Mouse (Mus musculus) embryonic facial prominence, embryonic 14.5 days (tissue): ENCODE data around the gene Cisd1. TPM values are rescaled to one million over a fixed set of nuclear protein-coding genes. Genes with fewer than 3 reads are reported as not detected.

ENCODE experiments used
- ATAC-seq: fragments of 200-750 bp; cut with Nextera tagmentation; 2 replicates; pipeline ENCODE4 v1.8.0; 2017; ENCODE audit warnings: low read depth, moderate number of reproducible peaks, moderate TSS enrichment
- DNase-seq: peaks from one replicate; pipeline ENCODE4 v3.0.0-alpha.2; 2015; ENCODE audit warnings: low spot score
- H3K27ac ChIP-seq: fragments of 300-500 bp; sonication (generic); replicated peaks from 2 replicates; pipeline ENCODE4 v1.5.1; 2014; ENCODE audit warnings: low read depth, mild to moderate bottlenecking, low read length, moderate library complexity
- H3K27me3 ChIP-seq: fragments of 300-500 bp; sonication (generic); replicated peaks from 2 replicates; pipeline ENCODE4 v1.6.1; 2014; ENCODE audit warnings: low read length; ENCODE audit not compliant: control insufficient read depth, insufficient read depth
- H3K36me3 ChIP-seq: fragments of 300-500 bp; sonication (generic); 2 replicates; pipeline ENCODE4 v1.6.1; 2014; ENCODE audit warnings: low read length, mixed read lengths; ENCODE audit not compliant: control insufficient read depth, insufficient read depth
- H3K4me1 ChIP-seq: fragments of 300-500 bp; sonication (generic); 2 replicates; pipeline ENCODE4 v1.6.1; 2014; ENCODE audit warnings: antibody characterized with exemption, low read length; ENCODE audit not compliant: control insufficient read depth, insufficient read depth
- H3K4me2 ChIP-seq: fragments of 300-500 bp; sonication (generic); 2 replicates; pipeline ENCODE4 v1.6.1; 2014; ENCODE audit warnings: low read depth, mild to moderate bottlenecking, low read length, moderate library complexity, mixed read lengths
- H3K4me3 ChIP-seq: fragments of 300-500 bp; sonication (generic); 2 replicates; pipeline ENCODE4 v1.5.1; 2014; ENCODE audit warnings: low read depth, mild to moderate bottlenecking, low read length
- H3K9ac ChIP-seq: fragments of 300-500 bp; sonication (generic); 2 replicates; pipeline ENCODE4 v1.6.1; 2014; ENCODE audit warnings: low read depth, mild to moderate bottlenecking, low read length, moderate library complexity, mixed read lengths
- H3K9me3 ChIP-seq: fragments of 300-500 bp; sonication (generic); 2 replicates; pipeline ENCODE4 v1.6.1; 2016; ENCODE audit warnings: low read length; ENCODE audit not compliant: control insufficient read depth
- WGBS: fragments of 180-500 bp; shearing (Covaris S2); extraction: QIAGEN DNeasy Blood & Tissue Kit; methylation state at CpG from one replicate; pipeline ENCODE4 v1.1.7; 2014; 5-methylcytosine and 5-hydroxymethylcytosine counted together
- polyA plus RNA-seq: library from polyadenylated mRNA; unstranded; fragments of >200 nt; fragmentation: Nextera tagmentation; extraction: Ambion mirVana; gene quantifications from 2 replicates; pipeline ENCODE4 v1.2.1, GENCODE M21; 2014

Cisd1 gene
- polyA plus RNA-seq, 1 experiment from 2014 or later: 99.6 TPM

GRCm38 (mm10) chr10:71361044-71361443, 16.3 kb upstream of the Cisd1 start:
- peaks cover 4% of the 10 kb centered on the region; the same call in 1 of the 2 replicates for H3K4me1 ChIP-seq
- no peaks in the 10 kb centered on the region for H3K9me3 ChIP-seq
- DNase-seq: peak; percentile 14
- no peaks in the 10 kb centered on the region for H3K27me3 ChIP-seq
- no peak overlapping the region for H3K4me3 ChIP-seq
- ATAC-seq: no peak; the same call in 1 of the 2 replicates
- H3K9ac ChIP-seq: no peak overlapping the region
- H3K27ac ChIP-seq: no peak overlapping the region
- no peak overlapping the region for H3K4me2 ChIP-seq
- WGBS: 68% methylated on average over 7 of the region's 7 CpGs
- peaks cover 5% of the 10 kb centered on the region for H3K36me3 ChIP-seq

- DNase-seq (no peak), ATAC-seq (no peak)
- Histone ChIP-seq H3K9me3 (no peaks in the 10 kb centered on the region), H3K4me3 (no peak overlapping the region), H3K4me2 (no peak overlapping the region), H3K9ac (no peak overlapping the region), H3K27me3 (no peaks in the 10 kb centered on the region), H3K36me3 (no peaks in the 10 kb centered on the region), H3K4me1 (no peaks in the 10 kb centered on the region), H3K27ac (no peak overlapping the region)
- 89% methylated on average over 12 of the region's 12 CpGs for WGBS
These were observed 10.2 kb upstream of the Cisd1 start for GRCm38 (mm10) chr10:71354947-71355346.

- Histone ChIP-seq H3K9me3 (no peaks in the 10 kb centered on the region), H3K9ac (no peak overlapping the region), H3K27ac (no peak overlapping the region), H3K36me3 (no peaks in the 10 kb centered on the region), H3K4me3 (no peak overlapping the region), H3K27me3 (no peaks in the 10 kb centered on the region), H3K4me2 (no peak overlapping the region), H3K4me1 (peaks cover 7% of the 10 kb centered on the region)
- no peak for DNase-seq
- WGBS: 71% methylated on average over 9 of the region's 9 CpGs
- ATAC-seq: no peak
These were observed 9.1 kb upstream of the Cisd1 start for GRCm38 (mm10) chr10:71353850-71354249.

- Histone ChIP-seq H3K9ac (no peak overlapping the region), H3K9me3 (no peaks in the 10 kb centered on the region), H3K27me3 (no peaks in the 10 kb centered on the region), H3K36me3 (no peaks in the 10 kb centered on the region), H3K4me3 (no peak overlapping the region), H3K4me2 (no peak overlapping the region), H3K27ac (no peak overlapping the region), H3K4me1 (peaks cover 15% of the 10 kb centered on the region)
- WGBS: 93% methylated on average over 7 of the region's 7 CpGs
- DNase-seq (no peak), ATAC-seq (no peak)
These were observed 6.5 kb upstream of the Cisd1 start for GRCm38 (mm10) chr10:71351301-71351700.

GRCm38 (mm10) chr10:71349290-71349689, 4.5 kb upstream of the Cisd1 start:
- H3K4me2 ChIP-seq: peak overlapping the region; percentile 97; the same call in 1 of the 2 replicates
- no peak overlapping the region for H3K27ac ChIP-seq
- H3K4me3 ChIP-seq: peak overlapping the region; percentile 81; the same call in 1 of the 2 replicates
- H3K27me3 ChIP-seq: no peaks in the 10 kb centered on the region
- 0 out of 2 replicates have a peak overlapping the region, but pooled peaks have one; percentile 85 for H3K9ac ChIP-seq
- H3K4me1 ChIP-seq: peaks cover 21% of the 10 kb centered on the region
- no peaks in the 10 kb centered on the region for H3K9me3 ChIP-seq
- H3K36me3 ChIP-seq: no peaks in the 10 kb centered on the region
- WGBS: 78% methylated on average over 1 of the region's 1 CpGs
- no peak for DNase-seq
- ATAC-seq: no peak

- Histone ChIP-seq H3K36me3 (no peaks in the 10 kb centered on the region), H3K4me2 (peak overlapping the region; percentile 97), H3K4me1 (peaks cover 24% of the 10 kb centered on the region), H3K9ac (peak overlapping the region; percentile 85), H3K9me3 (no peaks in the 10 kb centered on the region), H3K4me3 (peak overlapping the region; percentile 81), H3K27ac (0 out of 2 replicates have a peak overlapping the region, but pooled peaks have one; percentile 75), H3K27me3 (no peaks in the 10 kb centered on the region)
- DNase-seq: peak; percentile 45
- WGBS: 24% methylated on average over 16 of the region's 16 CpGs
- ATAC-seq: no peak
These were observed 4.0 kb upstream of the Cisd1 start for GRCm38 (mm10) chr10:71348637-71349280.

GRCm38 (mm10) chr10:71347964-71348636, 3.3 kb upstream of the Cisd1 start:
- peak; percentile 51 for ATAC-seq
- 0% methylated on average over 27 of the region's 48 CpGs for WGBS

GRCm38 (mm10) chr10:71347509-71347949, 2.8 kb upstream of the Cisd1 start, which contains the start of gene Ipmk:
TSS of gene Ipmk (plus strand) at chr10:71347763.
- Histone ChIP-seq H3K4me2 (peak within 1 kb of the TSS; percentile 97), H3K9ac (peak within 1 kb of the TSS; percentile 85), H3K9me3 (no peaks in the 10 kb centered on the region), H3K4me1 (peaks cover 27% of the 10 kb centered on the region), H3K27ac (peak within 1 kb of the TSS; percentile 75), H3K27me3 (no peaks in the 10 kb centered on the region), H3K4me3 (peak within 1 kb of the TSS; percentile 81), H3K36me3 (no peaks in the 10 kb centered on the region)
- ATAC-seq (peak; percentile 94), DNase-seq (peak; percentile 96)
- WGBS: 0% methylated on average over 21 of the region's 49 CpGs

More at GRCm38 (mm10) chr10:71347964-71348636, 3.3 kb upstream of the Cisd1 start:
- Histone ChIP-seq H3K27me3 (no peaks in the 10 kb centered on the region), H3K9me3 (no peaks in the 10 kb centered on the region), H3K4me2 (peak overlapping the region; percentile 97), H3K27ac (peak overlapping the region; percentile 75), H3K4me1 (peaks cover 27% of the 10 kb centered on the region), H3K36me3 (no peaks in the 10 kb centered on the region), H3K4me3 (peak overlapping the region; percentile 81), H3K9ac (peak overlapping the region; percentile 85)
- peak; percentile 54 for DNase-seq
